Comparison of ENCODE assay signal across 15 mouse cellular contexts in genomic region chr16:44033365-44033764, GRCm38 (mm10). TPM values are rescaled to one million over a fixed set of nuclear protein-coding genes. Genes with fewer than 3 reads are reported as not detected.
"Had no signal": no experiment of that assay in that cellular context is flagged by ENCODE, and none has a peak within 500 bp of the region (broad histone marks: within the 10 kb centered on the region; RNA-seq: fewer than 3 reads in every experiment).

No protein-coding gene starts in this region.

- DNase-seq: kidney, adult 9 months; kidney, postnatal 10 days; kidney, postnatal 4 days; left cerebral cortex, postnatal 4 days; lung, adult 18-20 months; midbrain, embryonic 14.5 days; right cerebral cortex, adult 18-20 months; right cerebral cortex, postnatal 25 days; thymus, postnatal 4 days had no signal

- H3K4me1 ChIP-seq: limb, embryonic 13.5 days; neural tube, embryonic 15.5 days had no signal

- H3K36me3 ChIP-seq: limb, embryonic 13.5 days; neural tube, embryonic 15.5 days had no signal

- H3K9me3 ChIP-seq: limb, embryonic 13.5 days; neural tube, embryonic 15.5 days had no signal

- H3K4me3 ChIP-seq: layer of hippocampus, adult 2 months; limb, embryonic 13.5 days; myocyte; neural tube, embryonic 15.5 days had no signal

- H3K9ac ChIP-seq: limb, embryonic 13.5 days; neural tube, embryonic 15.5 days had no signal

- ATAC-seq: inflammation-experienced regulatory T-cells, adult 6 months had no signal

- H3K4me2 ChIP-seq: limb, embryonic 13.5 days; neural tube, embryonic 15.5 days had no signal

- H3K27ac ChIP-seq: layer of hippocampus, adult 2 months; limb, embryonic 13.5 days; neural tube, embryonic 15.5 days; stomach, postnatal 0 days had no signal

- H3K27me3 ChIP-seq: limb, embryonic 13.5 days; neural tube, embryonic 15.5 days had no signal

RNA-seq across cellular contexts. Expression of gene Zdhhc23, which starts 53.8 kb away (rescaled TPM):
- polyA plus RNA-seq: myocyte had no signal
